Mouse (Mus musculus): ENCODE data around the gene Tnfrsf25. TPM values are rescaled to one million over a fixed set of nuclear protein-coding genes. Genes with fewer than 3 reads are reported as not detected.

The Tnfrsf25 gene
- polyA plus RNA-seq, 1 experiment from 2014 or later = 1.9 TPM

DNA sequence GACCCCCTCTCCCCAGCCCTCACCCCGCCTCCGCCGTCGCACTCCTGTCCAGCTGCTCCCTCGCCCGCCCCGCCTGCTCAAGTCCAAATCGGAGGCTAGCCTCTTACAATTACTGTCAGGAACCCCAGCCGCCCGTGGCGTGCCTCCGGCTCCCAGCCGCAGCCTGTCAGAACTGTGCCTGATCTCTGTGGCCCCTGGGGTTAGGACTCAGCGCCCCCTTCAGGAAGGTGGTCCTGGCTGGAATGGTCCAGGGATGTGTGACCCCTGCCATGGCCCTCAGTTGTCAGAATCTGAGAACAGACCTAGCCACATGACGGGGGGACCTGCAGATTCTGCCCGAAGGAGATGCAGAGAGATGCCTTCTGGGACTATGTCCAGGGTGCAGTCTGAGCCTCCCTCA is 1.7 kb upstream of the Tnfrsf25 start:
- ATAC-seq (ENCODE audit: low FRiP score, low TSS enrichment) = no peak
- Histone ChIP-seq H3K27ac (ENCODE audit: low read length) (no peak overlapping the region), H3K9me3 (ENCODE audit: low read length) (no peaks in the 10 kb centered on the region), H3K9ac (replicated peaks; ENCODE audit: low read length) (no peak overlapping the region), H3K4me1 (ENCODE audit: insufficient read depth, low read length) (peaks cover 26% of the 10 kb centered on the region), H3K4me2 (replicated peaks; ENCODE audit: low read depth, low read length) (no peak overlapping the region), H3K4me3 (ENCODE audit: low read length) (no peak overlapping the region), H3K36me3 (ENCODE audit: insufficient read depth, low read length) (peaks cover 28% of the 10 kb centered on the region; the same call in 1 of the 2 replicates), H3K27me3 (ENCODE audit: insufficient read depth, low read length) (peaks cover 11% of the 10 kb centered on the region)
- whole genome bisulfite sequencing = 69% methylated on average over 13 of the region's 16 CpGs

GRCm38 (mm10) chr4:152117538-152117937 is 1.8 kb downstream of the Tnfrsf25 start:
- peaks cover 19% of the 10 kb centered on the region; the same call in 1 of the 2 replicates for H3K36me3 ChIP-seq (ENCODE audit: insufficient read depth, low read length)
- peaks cover 43% of the 10 kb centered on the region for H3K4me1 ChIP-seq (ENCODE audit: insufficient read depth, low read length)
- H3K27me3 ChIP-seq (ENCODE audit: insufficient read depth, low read length) = peaks cover 39% of the 10 kb centered on the region
- no peak for ATAC-seq (ENCODE audit: low FRiP score, low TSS enrichment)
- no peak overlapping the region for H3K9ac ChIP-seq (replicated peaks; ENCODE audit: low read length)
- H3K27ac ChIP-seq (ENCODE audit: low read length) = no peak overlapping the region
- no peak overlapping the region for H3K4me2 ChIP-seq (replicated peaks; ENCODE audit: low read depth, low read length)
- H3K4me3 ChIP-seq (ENCODE audit: low read length) = no peak overlapping the region
- 79% methylated on average over 9 of the region's 9 CpGs for WGBS
- no peaks in the 10 kb centered on the region for H3K9me3 ChIP-seq (ENCODE audit: low read length)

GRCm38 (mm10) chr4:152119396-152120292 is 3.9 kb downstream of the Tnfrsf25 start:
- Histone ChIP-seq H3K9ac (replicated peaks; ENCODE audit: low read length) (no peak overlapping the region; the same call in 1 of the 2 replicates), H3K27ac (ENCODE audit: low read length) (peak overlapping the region; percentile 25; the same call in 1 of the 2 replicates), H3K4me2 (replicated peaks; ENCODE audit: low read depth, low read length) (peak overlapping the region; percentile 51), H3K27me3 (ENCODE audit: insufficient read depth, low read length) (peaks cover 53% of the 10 kb centered on the region), H3K36me3 (ENCODE audit: insufficient read depth, low read length) (peaks cover 3% of the 10 kb centered on the region; the same call in 1 of the 2 replicates), H3K4me1 (ENCODE audit: insufficient read depth, low read length) (peaks cover 43% of the 10 kb centered on the region), H3K9me3 (ENCODE audit: low read length) (no peaks in the 10 kb centered on the region), H3K4me3 (ENCODE audit: low read length) (no peak overlapping the region)
- ATAC-seq (ENCODE audit: low FRiP score, low TSS enrichment) = peak; percentile 32; the same call in 1 of the 2 replicates
- 9% methylated on average over 39 of the region's 39 CpGs for WGBS

DNA sequence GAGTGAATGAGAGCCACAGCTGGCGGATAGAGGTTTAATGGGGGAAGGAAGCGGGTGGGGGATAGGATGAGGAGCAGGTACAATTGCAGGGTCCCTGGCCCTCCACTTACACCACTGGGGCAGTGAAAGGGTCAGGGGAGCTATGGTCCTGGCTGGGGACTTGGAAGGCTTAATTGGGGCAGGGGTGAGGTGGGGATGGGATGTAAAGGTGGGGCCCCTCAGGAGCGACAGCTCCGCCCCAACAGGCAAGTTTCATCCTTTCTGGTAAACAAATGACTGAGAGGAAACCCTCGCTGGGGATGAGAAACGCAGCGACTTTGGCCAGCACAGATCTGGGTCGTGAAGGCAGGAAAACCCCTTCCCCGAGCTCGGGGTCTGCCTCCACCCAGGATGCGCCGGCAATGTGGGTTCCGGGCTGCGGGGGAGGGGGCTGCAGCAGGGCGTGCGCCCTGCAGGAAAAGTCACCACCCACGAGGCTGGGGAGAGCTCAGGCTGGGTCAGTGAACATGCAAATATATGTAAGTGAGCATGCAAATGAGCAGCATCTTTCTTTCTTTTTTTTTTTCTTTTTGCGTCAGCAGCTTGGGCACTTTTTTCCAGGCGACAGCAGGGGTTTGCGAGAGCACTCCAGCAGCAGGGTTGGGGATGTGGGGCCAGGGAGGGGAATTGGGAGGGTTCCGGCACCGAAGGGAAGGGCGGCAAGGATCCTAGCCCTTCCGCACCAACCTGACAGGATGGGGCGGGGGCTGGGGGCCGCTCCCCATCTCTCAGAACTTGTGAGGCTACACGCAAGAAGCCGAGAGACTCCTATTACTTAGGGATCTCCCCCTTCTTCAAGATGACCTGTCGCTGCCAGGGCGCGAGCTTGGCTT is 4.8 kb downstream of the Tnfrsf25 start:
- Histone ChIP-seq H3K27me3 (ENCODE audit: insufficient read depth, low read length) (peaks cover 62% of the 10 kb centered on the region), H3K4me2 (replicated peaks; ENCODE audit: low read depth, low read length) (peak overlapping the region; percentile 51), H3K27ac (ENCODE audit: low read length) (peak overlapping the region; percentile 25; the same call in 1 of the 2 replicates), H3K36me3 (ENCODE audit: insufficient read depth, low read length) (no peaks in the 10 kb centered on the region), H3K9me3 (ENCODE audit: low read length) (no peaks in the 10 kb centered on the region), H3K4me3 (ENCODE audit: low read length) (peak overlapping the region; percentile 29), H3K9ac (replicated peaks; ENCODE audit: low read length) (no peak overlapping the region), H3K4me1 (ENCODE audit: insufficient read depth, low read length) (peaks cover 46% of the 10 kb centered on the region)
- WGBS = 2% methylated on average over 31 of the region's 31 CpGs
- ATAC-seq (ENCODE audit: low FRiP score, low TSS enrichment) = 0 out of 2 replicates have a peak, but pooled peaks have one; percentile 29

- peaks cover 46% of the 10 kb centered on the region for H3K4me1 ChIP-seq (ENCODE audit: insufficient read depth, low read length)
These were observed 5.4 kb downstream of the Tnfrsf25 start for GRCm38 (mm10) chr4:152121183-152121505.

GRCm38 (mm10) chr4:152124361-152124961 is 8.7 kb downstream of the Tnfrsf25 start:
- Histone ChIP-seq H3K4me2 (replicated peaks; ENCODE audit: low read depth, low read length) (no peak overlapping the region), H3K27ac (ENCODE audit: low read length) (no peak overlapping the region), H3K4me3 (ENCODE audit: low read length) (no peak overlapping the region), H3K9ac (replicated peaks; ENCODE audit: low read length) (no peak overlapping the region), H3K9me3 (ENCODE audit: low read length) (no peaks in the 10 kb centered on the region), H3K36me3 (ENCODE audit: insufficient read depth, low read length) (no peaks in the 10 kb centered on the region), H3K27me3 (ENCODE audit: insufficient read depth, low read length) (peaks cover 88% of the 10 kb centered on the region), H3K4me1 (ENCODE audit: insufficient read depth, low read length) (peaks cover 53% of the 10 kb centered on the region)
- 41% methylated on average over 13 of the region's 13 CpGs for WGBS
- ATAC-seq (ENCODE audit: low FRiP score, low TSS enrichment) = no peak

More at GRCm38 (mm10) chr4:152121183-152121505, 5.4 kb downstream of the Tnfrsf25 start:
- H3K9me3 ChIP-seq (ENCODE audit: low read length) = no peaks in the 10 kb centered on the region
- H3K36me3 ChIP-seq (ENCODE audit: insufficient read depth, low read length) = no peaks in the 10 kb centered on the region
- H3K4me2 ChIP-seq (replicated peaks; ENCODE audit: low read depth, low read length) = peak overlapping the region; percentile 51
- peak overlapping the region; percentile 29 for H3K4me3 ChIP-seq (ENCODE audit: low read length)
- no peak for ATAC-seq (ENCODE audit: low FRiP score, low TSS enrichment)
- H3K27me3 ChIP-seq (ENCODE audit: insufficient read depth, low read length) = peaks cover 68% of the 10 kb centered on the region
- WGBS = 3% methylated on average over 12 of the region's 12 CpGs
- H3K27ac ChIP-seq (ENCODE audit: low read length) = no peak overlapping the region
- no peak overlapping the region for H3K9ac ChIP-seq (replicated peaks; ENCODE audit: low read length)

- Histone ChIP-seq H3K9ac (replicated peaks; ENCODE audit: low read length) (no peak overlapping the region), H3K27me3 (ENCODE audit: insufficient read depth, low read length) (peaks cover 88% of the 10 kb centered on the region), H3K4me3 (ENCODE audit: low read length) (peak overlapping the region; percentile 27), H3K4me1 (ENCODE audit: insufficient read depth, low read length) (peaks cover 53% of the 10 kb centered on the region), H3K4me2 (replicated peaks; ENCODE audit: low read depth, low read length) (peak overlapping the region; percentile 32), H3K9me3 (ENCODE audit: low read length) (no peaks in the 10 kb centered on the region), H3K27ac (ENCODE audit: low read length) (no peak overlapping the region), H3K36me3 (ENCODE audit: insufficient read depth, low read length) (no peaks in the 10 kb centered on the region)
- no peak for ATAC-seq (ENCODE audit: low FRiP score, low TSS enrichment)
- WGBS = 17% methylated on average over 56 of the region's 56 CpGs
These were observed 9.7 kb downstream of the Tnfrsf25 start for GRCm38 (mm10) chr4:152125161-152126025.

- H3K9me3 ChIP-seq (ENCODE audit: low read length) = no peaks in the 10 kb centered on the region
- peak overlapping the region; percentile 32 for H3K9ac ChIP-seq (replicated peaks; ENCODE audit: low read length)
- H3K4me3 ChIP-seq (ENCODE audit: low read length) = peak overlapping the region; percentile 27
- ATAC-seq (ENCODE audit: low FRiP score, low TSS enrichment) = no peak
- peak overlapping the region; percentile 32 for H3K4me2 ChIP-seq (replicated peaks; ENCODE audit: low read depth, low read length)
- WGBS = 10% methylated on average over 63 of the region's 65 CpGs
- peaks cover 53% of the 10 kb centered on the region for H3K4me1 ChIP-seq (ENCODE audit: insufficient read depth, low read length)
- H3K27me3 ChIP-seq (ENCODE audit: insufficient read depth, low read length) = peaks cover 89% of the 10 kb centered on the region
- no peaks in the 10 kb centered on the region for H3K36me3 ChIP-seq (ENCODE audit: insufficient read depth, low read length)
- H3K27ac ChIP-seq (ENCODE audit: low read length) = no peak overlapping the region
These were observed 10.5 kb downstream of the Tnfrsf25 start for GRCm38 (mm10) chr4:152126026-152126920.

Data from kidney, embryonic 16.5 days (tissue).